Mouse (Mus musculus): Measurements from ENCODE around the gene Art4. TPM values are rescaled to one million over a fixed set of nuclear protein-coding genes. Genes with fewer than 3 reads are reported as not detected.
A peak's percentile ranks its signal among the peaks of the same experiment; 100 is the strongest.

Gene Art4
- total and polyA plus RNA-seq, 3 experiments, result 0.50 to 0.60 TPM; not detected in 1

- Histone ChIP-seq H3K4me1 (ENCODE audit: control insufficient read depth in 1 of 2, insufficient read depth in 2 of 2, low read length in 2 of 2) (peaks cover 0 to 16% of the 10 kb centered on the region in 2 experiments; a peak in 3 of 4 replicates), H3K9me3 (replicated peaks; ENCODE audit: insufficient read depth, low read length) (no peaks in the 10 kb centered on the region), H3K27me3 (ENCODE audit: control insufficient read depth in 1 of 2, insufficient read depth in 2 of 2, low read length in 2 of 2) (no peaks in the 10 kb centered on the region), H3K4me3 (ENCODE audit: control insufficient read depth in 1 of 2, insufficient read depth in 1 of 2, low read depth in 2 of 2, low read length in 2 of 2) (peak overlapping the region; percentile 61 to 74), H3K36me3 (ENCODE audit: control insufficient read depth in 1 of 2, insufficient read depth in 2 of 2, low read length in 2 of 2) (peaks cover 7 to 17% of the 10 kb centered on the region in 2 experiments), H3K9ac (ENCODE audit: control insufficient read depth, low read depth, low read length, poor library complexity, severe bottlenecking) (peak overlapping the region; percentile 94), H3K27ac (ENCODE audit: control insufficient read depth, low read depth, low read length) (peak overlapping the region; percentile 77), H3K79me2 (ENCODE audit: control insufficient read depth, insufficient read depth, low read length, poor library complexity) (peaks cover 24% of the 10 kb centered on the region)
- peak; percentile 92 for DNase-seq (ENCODE audit: low read depth, low spot score)
- TF ChIP-seq HCFC1 (IDR thresholded peaks at IDR 0.05; ENCODE audit: low read depth, low read length), result no peak
- peak in 1 of 2 experiments; percentile 38; a peak in 1 of 4 replicates for TF ChIP-seq POLR2A (IDR thresholded peaks at IDR 0.05; ENCODE audit: control insufficient read depth in 1 of 2, insufficient read depth in 1 of 2, low read depth in 1 of 2, low read length in 2 of 2, poor library complexity in 1 of 2)
- TF ChIP-seq TBP (IDR thresholded peaks at IDR 0.05; ENCODE audit: low read depth, low read length), result peak; percentile 70
Observed at GRCm38 (mm10) chr6:136809077-136809476, 48.5 kb downstream of the Art4 start.

DNA sequence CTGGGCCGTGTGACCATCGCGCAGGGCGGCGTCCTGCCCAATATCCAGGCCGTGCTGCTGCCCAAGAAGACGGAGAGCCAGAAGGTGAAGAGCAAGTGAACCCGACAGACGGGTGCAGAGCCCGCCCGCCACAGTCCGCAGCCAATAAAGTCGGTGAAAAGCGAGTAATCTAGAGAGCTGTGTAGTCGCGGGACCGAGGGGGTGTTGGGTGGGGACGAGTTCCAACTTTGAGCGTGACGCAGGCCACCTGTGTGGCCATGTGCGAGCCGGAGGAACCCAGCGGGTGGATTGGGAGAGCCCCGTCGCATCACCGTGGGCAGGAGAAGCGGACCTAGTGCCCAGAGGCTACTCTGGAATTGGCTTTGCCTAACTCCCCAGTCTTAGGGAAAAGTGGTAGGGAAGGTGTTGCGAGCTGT, 48.9 kb downstream of the Art4 start:
- TF ChIP-seq GABPA (IDR thresholded peaks at IDR 0.05; ENCODE audit: low read depth, low read length) (no peak), POLR2A (IDR thresholded peaks at IDR 0.05; ENCODE audit: control insufficient read depth in 1 of 2, insufficient read depth in 1 of 2, low read depth in 1 of 2, low read length in 2 of 2, poor library complexity in 1 of 2) (peak; percentile 14 to 20; a peak in 1 of 4 replicates)

GRCm38 (mm10) chr6:136808014-136808417, 49.5 kb downstream of the Art4 start, which contains the start of gene H2afj:
TSS of gene H2afj (plus strand) at chr6:136808244.
- H3K27me3 ChIP-seq (ENCODE audit: control insufficient read depth in 1 of 2, insufficient read depth in 2 of 2, low read length in 2 of 2), result no peaks in the 10 kb centered on the region
- DNase-seq (ENCODE audit: low read depth, low spot score), result peak; percentile 98
- H3K36me3 ChIP-seq (ENCODE audit: control insufficient read depth in 1 of 2, insufficient read depth in 2 of 2, low read length in 2 of 2), result peaks cover 0 to 20% of the 10 kb centered on the region in 2 experiments; a peak in 3 of 4 replicates
- peak in 1 of 2 experiments; percentile 63; a peak in 1 of 4 replicates for TF ChIP-seq POLR2A (IDR thresholded peaks at IDR 0.05; ENCODE audit: control insufficient read depth in 1 of 2, insufficient read depth in 1 of 2, low read depth in 1 of 2, low read length in 2 of 2, poor library complexity in 1 of 2)
- no peak; the same call in 1 of the 2 replicates for TF ChIP-seq UBTF (IDR thresholded peaks at IDR 0.05; ENCODE audit: borderline replicate concordance, insufficient read depth, low read depth, low read length)
- no peak for TF ChIP-seq MXI1 (IDR thresholded peaks at IDR 0.05; ENCODE audit: low read depth, low read length)
- TF ChIP-seq MYC (IDR thresholded peaks at IDR 0.05; ENCODE audit: low read depth, low read length), result no peak
- peak; percentile 71 for TF ChIP-seq TBP (IDR thresholded peaks at IDR 0.05; ENCODE audit: low read depth, low read length)
- no peak for TF ChIP-seq RCOR1 (IDR thresholded peaks at IDR 0.05; ENCODE audit: low read depth, low read length)
- TF ChIP-seq ZNF384 (IDR thresholded peaks at IDR 0.05; ENCODE audit: low read depth, low read length), result no peak
- TF ChIP-seq ETS1 (IDR thresholded peaks at IDR 0.05; ENCODE audit: low read depth, low read length), result no peak
- H3K27ac ChIP-seq (ENCODE audit: control insufficient read depth, low read depth, low read length), result peak within 1 kb of the TSS; percentile 77
- H3K4me1 ChIP-seq (ENCODE audit: control insufficient read depth in 1 of 2, insufficient read depth in 2 of 2, low read length in 2 of 2), result peaks cover 0 to 16% of the 10 kb centered on the region in 2 experiments; a peak in 3 of 4 replicates
- peaks cover 24% of the 10 kb centered on the region for H3K79me2 ChIP-seq (ENCODE audit: control insufficient read depth, insufficient read depth, low read length, poor library complexity)
- H3K9me3 ChIP-seq (replicated peaks; ENCODE audit: insufficient read depth, low read length), result no peaks in the 10 kb centered on the region
- peak within 1 kb of the TSS; percentile 61 to 74 for H3K4me3 ChIP-seq (ENCODE audit: control insufficient read depth in 1 of 2, insufficient read depth in 1 of 2, low read depth in 2 of 2, low read length in 2 of 2)
- H3K9ac ChIP-seq (ENCODE audit: control insufficient read depth, low read depth, low read length, poor library complexity, severe bottlenecking), result peak within 1 kb of the TSS; percentile 94

More for the DNA sequence above, 48.9 kb downstream of the Art4 start:
- Histone ChIP-seq H3K27me3 (ENCODE audit: control insufficient read depth in 1 of 2, insufficient read depth in 2 of 2, low read length in 2 of 2) (no peaks in the 10 kb centered on the region), H3K9me3 (replicated peaks; ENCODE audit: insufficient read depth, low read length) (no peaks in the 10 kb centered on the region), H3K27ac (ENCODE audit: control insufficient read depth, low read depth, low read length) (peak overlapping the region; percentile 77), H3K36me3 (ENCODE audit: control insufficient read depth in 1 of 2, insufficient read depth in 2 of 2, low read length in 2 of 2) (peaks cover 3 to 17% of the 10 kb centered on the region in 2 experiments), H3K4me1 (ENCODE audit: control insufficient read depth in 1 of 2, insufficient read depth in 2 of 2, low read length in 2 of 2) (peaks cover 0 to 16% of the 10 kb centered on the region in 2 experiments; a peak in 3 of 4 replicates), H3K4me3 (ENCODE audit: control insufficient read depth in 1 of 2, insufficient read depth in 1 of 2, low read depth in 2 of 2, low read length in 2 of 2) (peak overlapping the region; percentile 61 to 74), H3K79me2 (ENCODE audit: control insufficient read depth, insufficient read depth, low read length, poor library complexity) (peaks cover 24% of the 10 kb centered on the region), H3K9ac (ENCODE audit: control insufficient read depth, low read depth, low read length, poor library complexity, severe bottlenecking) (peak overlapping the region; percentile 94)
- DNase-seq (ENCODE audit: low read depth, low spot score), result peak; percentile 73
